Mouse (Mus musculus) cerebellum, postnatal 25 days (tissue): ENCODE measurements at regions not wholly inside any gene's neighbourhood (a gene's known extent, or its start where the extent isn't known, plus 50 kb on each side); places are given as distances from the start of the nearest gene placed in this dataset.

Experiments used
- DNase-seq, 2 experiments: peaks; one replicate each; pipeline ENCODE4 v3.0.0; 2021; ENCODE audit warnings: mixed read lengths in 2 of 2

GRCm38 (mm10) chr10:54269785-54270184 lies 193.4 kb upstream of the Man1a start:
- DNase-seq = no peak

- DNase-seq = no peak
Observed at GRCm38 (mm10) chr10:54269354-54269753, 192.9 kb upstream of the Man1a start.

- DNase-seq = no peak
Observed at GRCm38 (mm10) chr10:54266656-54267055, 190.2 kb upstream of the Man1a start.

- DNase-seq = no peak
Observed at GRCm38 (mm10) chr10:54254874-54255641, 178.6 kb upstream of the Man1a start.

- no peak for DNase-seq
Observed at GRCm38 (mm10) chr10:54244995-54245394, 168.6 kb upstream of the Man1a start.

GRCm38 (mm10) chr10:54202362-54202761 lies 126.0 kb upstream of the Man1a start:
- no peak for DNase-seq

GRCm38 (mm10) chr10:54201727-54202126 lies 125.3 kb upstream of the Man1a start:
- DNase-seq = no peak

GRCm38 (mm10) chr10:54182670-54183069 lies 106.3 kb upstream of the Man1a start:
- peak; percentile 31 to 56 for DNase-seq

GRCm38 (mm10) chr10:54169320-54169719 lies 92.9 kb upstream of the Man1a start:
- DNase-seq = peak; percentile 25 to 48

GRCm38 (mm10) chr10:54161091-54161742 lies 84.8 kb upstream of the Man1a start:
- no peak for DNase-seq

- no peak for DNase-seq
Observed at GRCm38 (mm10) chr10:54153928-54154327, 77.5 kb upstream of the Man1a start.

- no peak for DNase-seq
Observed at GRCm38 (mm10) chr10:54132634-54133033, 56.2 kb upstream of the Man1a start.
